Mouse (Mus musculus) kidney, adult 9 months (tissue): Measurements from ENCODE around the gene Srgap3.

Experiments
- DNase-seq: peaks from one replicate; pipeline ENCODE4 v3.0.0; 2022

The Srgap3 gene

GRCm38 (mm10) chr6:112946895-112947436 lies at the start of gene Srgap3:
Srgap3 (minus strand) TSS chr6:112947266.
- DNase-seq, result peak; percentile 76

- no peak for DNase-seq
Measured at GRCm38 (mm10) chr6:112995708-112996107, 48.6 kb upstream of the Srgap3 start.

GRCm38 (mm10) chr6:112990119-112990518 lies 43.1 kb upstream of the Srgap3 start:
- DNase-seq, result no peak

GRCm38 (mm10) chr6:112985362-112986314 lies 38.6 kb upstream of the Srgap3 start:
- DNase-seq, result no peak

- DNase-seq, result no peak
Measured at GRCm38 (mm10) chr6:112982241-112982640, 35.2 kb upstream of the Srgap3 start.

- no peak for DNase-seq
Measured at GRCm38 (mm10) chr6:112978947-112979346, 31.9 kb upstream of the Srgap3 start.

- DNase-seq, result no peak
Measured at GRCm38 (mm10) chr6:112977246-112977645, 30.2 kb upstream of the Srgap3 start.

GRCm38 (mm10) chr6:112976541-112976940 lies 29.5 kb upstream of the Srgap3 start:
- no peak for DNase-seq

GRCm38 (mm10) chr6:112976136-112976535 lies 29.1 kb upstream of the Srgap3 start:
- no peak for DNase-seq

- DNase-seq, result no peak
Measured at GRCm38 (mm10) chr6:112973786-112974720, 27.0 kb upstream of the Srgap3 start.

- no peak for DNase-seq
Measured at GRCm38 (mm10) chr6:112972858-112973631, 26.0 kb upstream of the Srgap3 start.

GRCm38 (mm10) chr6:112972127-112972526 lies 25.1 kb upstream of the Srgap3 start:
- DNase-seq, result no peak

- DNase-seq, result no peak
Measured at GRCm38 (mm10) chr6:112971116-112971768, 24.2 kb upstream of the Srgap3 start.

- DNase-seq, result no peak
Measured at GRCm38 (mm10) chr6:112967359-112967758, 20.3 kb upstream of the Srgap3 start.

- DNase-seq, result no peak
Measured at GRCm38 (mm10) chr6:112958360-112958759, 11.3 kb upstream of the Srgap3 start.

GRCm38 (mm10) chr6:112957583-112958280 lies 10.7 kb upstream of the Srgap3 start:
- no peak for DNase-seq

GRCm38 (mm10) chr6:112955773-112956172 lies 8.7 kb upstream of the Srgap3 start:
- DNase-seq, result no peak

- DNase-seq, result no peak
Measured at GRCm38 (mm10) chr6:112953905-112954304, 6.8 kb upstream of the Srgap3 start.

- DNase-seq, result no peak
Measured at GRCm38 (mm10) chr6:112951254-112951653, 4.2 kb upstream of the Srgap3 start.

- peak; percentile 22 for DNase-seq
Measured at GRCm38 (mm10) chr6:112950205-112951110, 3.4 kb upstream of the Srgap3 start.
